Mouse (Mus musculus) liver, embryonic 16.5 days (tissue): ENCODE results near the gene Gsta1. TPM values are rescaled to one million over a fixed set of nuclear protein-coding genes. Genes with fewer than 3 reads are reported as not detected.
A peak's percentile ranks its signal among the peaks of the same experiment; 100 is the strongest.
"Not testable (repeated sequence)": the region's sequence is repeated elsewhere in the genome, so short reads cannot be mapped to it uniquely, and the experiment has no call there.

Experiments
- ATAC-seq: fragments of 200-750 bp; cut with Nextera tagmentation; 2 replicates; pipeline ENCODE4 v1.8.0; 2017; ENCODE audit warnings: low read depth, mild to moderate bottlenecking, moderate number of reproducible peaks, moderate library complexity
- H3K27ac ChIP-seq: fragments of 300-500 bp; sonication (generic); 2 replicates; pipeline ENCODE4 v1.5.1; 2014; ENCODE audit warnings: mild to moderate bottlenecking, low read length
- H3K27me3 ChIP-seq: fragments of 300-500 bp; sonication (generic); 2 replicates; pipeline ENCODE4 v1.6.1; 2014; ENCODE audit warnings: low read depth, low read length, mixed read lengths; ENCODE audit not compliant: control insufficient read depth, insufficient read depth
- H3K36me3 ChIP-seq: fragments of 300-500 bp; sonication (generic); 2 replicates; pipeline ENCODE4 v1.6.1; 2014; ENCODE audit warnings: mild to moderate bottlenecking; ENCODE audit not compliant: control insufficient read depth, insufficient read depth
- H3K4me1 ChIP-seq: fragments of 300-500 bp; sonication (generic); 2 replicates; pipeline ENCODE4 v1.6.1; 2014; ENCODE audit warnings: low read depth, low read length, mixed read lengths; ENCODE audit not compliant: control insufficient read depth
- H3K4me2 ChIP-seq: fragments of 300-500 bp; sonication (generic); 2 replicates; pipeline ENCODE4 v1.6.1; 2014; ENCODE audit warnings: low read depth, low read length, mixed read lengths
- H3K4me3 ChIP-seq: fragments of 300-500 bp; sonication (generic); 2 replicates; pipeline ENCODE4 v1.5.1; 2014; ENCODE audit warnings: low read depth, mild to moderate bottlenecking, low read length
- H3K9ac ChIP-seq: fragments of 300-500 bp; sonication (generic); 2 replicates; pipeline ENCODE4 v1.6.1; 2014; ENCODE audit warnings: low read depth, low read length
- H3K9me3 ChIP-seq: fragments of 300-500 bp; sonication (generic); replicated peaks from 2 replicates; pipeline ENCODE4 v1.6.1; 2016; ENCODE audit warnings: low read length; ENCODE audit not compliant: control insufficient read depth
- WGBS: fragments of 180-500 bp; shearing (Covaris S2); extraction: QIAGEN DNeasy Blood & Tissue Kit; methylation state at CpG from one replicate; pipeline ENCODE4 v1.1.7; 2014; ENCODE audit not compliant: insufficient replicate concordance; 5-methylcytosine and 5-hydroxymethylcytosine counted together
- polyA plus RNA-seq: library from polyadenylated mRNA; unstranded; fragments of >200 nt; fragmentation: Nextera tagmentation; extraction: Ambion mirVana; gene quantifications from 2 replicates; pipeline ENCODE4 v1.2.1, GENCODE M21; 2015

Gsta1 gene
- polyA plus RNA-seq, 1 experiment from 2014 or later, result 0.77 TPM

DNA sequence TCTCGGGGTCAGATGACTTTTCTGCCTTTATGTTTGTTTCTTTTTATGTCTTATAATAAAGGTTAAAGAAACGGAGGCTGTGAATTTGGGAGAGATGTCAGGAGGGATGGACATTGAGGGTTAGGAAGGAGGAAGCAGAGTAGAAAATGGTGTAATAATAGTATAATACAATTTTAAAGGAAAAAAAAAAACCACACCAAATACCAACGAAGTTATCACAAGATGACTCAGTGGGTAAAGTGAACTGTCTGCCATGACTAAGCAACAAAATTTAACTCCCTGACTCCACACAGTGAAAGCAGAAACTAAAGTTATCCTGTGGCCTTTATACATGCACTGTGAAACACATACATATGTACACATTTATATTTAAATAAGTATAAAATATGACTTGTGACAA, 40.5 kb downstream of the Gsta1 start:
- not testable (repeated sequence) for H3K4me3 ChIP-seq, H3K27me3 ChIP-seq, H3K27ac ChIP-seq, ATAC-seq, H3K4me2 ChIP-seq, H3K36me3 ChIP-seq, H3K9ac ChIP-seq, H3K9me3 ChIP-seq, H3K4me1 ChIP-seq
- 34% methylated on average over 3 of the region's 3 CpGs for WGBS

DNA sequence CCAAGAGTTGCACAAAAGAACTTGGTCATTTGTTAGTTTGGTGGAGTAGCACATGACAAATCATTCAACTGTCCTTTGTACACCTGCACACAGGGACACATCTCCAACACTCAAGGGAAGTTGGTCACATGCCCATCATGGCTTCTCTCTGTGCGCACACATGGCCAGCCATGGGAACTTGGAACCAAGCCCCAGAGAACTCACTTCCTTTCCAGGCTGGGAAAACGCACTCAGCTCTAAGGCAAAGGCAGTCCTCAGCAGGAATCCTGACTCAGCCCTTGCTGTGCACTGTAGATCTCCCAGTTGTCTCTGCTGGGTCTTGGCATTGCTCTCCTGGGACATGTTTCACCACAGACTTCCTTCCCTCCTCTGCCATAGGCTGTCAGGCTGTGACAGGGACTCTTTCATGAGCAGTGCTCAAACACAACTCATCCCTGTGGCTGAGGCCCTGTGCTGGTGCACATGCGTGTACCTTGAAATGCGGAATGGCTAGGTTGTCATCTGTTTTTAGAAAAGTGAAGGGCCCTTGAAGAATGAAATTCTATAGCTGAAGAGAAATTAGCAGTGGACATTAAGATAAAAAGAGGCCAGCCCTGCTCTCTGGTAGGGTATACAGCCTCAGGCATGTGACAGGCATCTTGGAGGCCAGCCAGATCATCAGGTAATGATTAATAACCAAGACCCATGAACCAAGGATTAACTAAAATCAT, 51.7 kb downstream of the Gsta1 start:
- H3K4me1 ChIP-seq, H3K9me3 ChIP-seq, H3K4me2 ChIP-seq, H3K4me3 ChIP-seq, H3K36me3 ChIP-seq, H3K9ac ChIP-seq, H3K27ac ChIP-seq, H3K27me3 ChIP-seq: not testable (repeated sequence)
- WGBS, result 66% methylated on average over 4 of the region's 4 CpGs
- ATAC-seq, result peak; percentile 60

DNA sequence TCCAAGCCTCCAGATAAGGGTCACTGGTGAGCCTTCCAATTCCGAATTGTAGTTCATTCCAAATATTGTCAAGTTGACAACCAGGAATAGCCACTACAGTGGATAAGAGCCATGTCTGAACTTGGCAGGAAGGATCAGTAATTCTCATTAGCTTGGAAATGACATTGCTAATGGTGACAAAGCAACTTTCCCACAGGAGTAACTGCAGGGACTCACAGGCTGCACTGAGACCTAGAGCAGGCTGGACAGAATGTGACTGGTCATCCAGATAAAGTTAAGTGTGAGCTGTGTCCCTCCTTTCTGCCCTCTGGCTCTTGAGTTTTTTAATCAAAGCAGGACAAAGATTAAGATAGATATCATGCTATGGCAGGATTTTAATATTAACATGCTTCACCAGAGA, 58.6 kb downstream of the Gsta1 start:
- H3K27ac ChIP-seq, ATAC-seq, H3K27me3 ChIP-seq, H3K4me1 ChIP-seq, H3K9ac ChIP-seq, H3K9me3 ChIP-seq, H3K4me3 ChIP-seq, H3K36me3 ChIP-seq, H3K4me2 ChIP-seq: not testable (repeated sequence)
- 57% methylated on average over 1 of the region's 1 CpGs for WGBS

DNA sequence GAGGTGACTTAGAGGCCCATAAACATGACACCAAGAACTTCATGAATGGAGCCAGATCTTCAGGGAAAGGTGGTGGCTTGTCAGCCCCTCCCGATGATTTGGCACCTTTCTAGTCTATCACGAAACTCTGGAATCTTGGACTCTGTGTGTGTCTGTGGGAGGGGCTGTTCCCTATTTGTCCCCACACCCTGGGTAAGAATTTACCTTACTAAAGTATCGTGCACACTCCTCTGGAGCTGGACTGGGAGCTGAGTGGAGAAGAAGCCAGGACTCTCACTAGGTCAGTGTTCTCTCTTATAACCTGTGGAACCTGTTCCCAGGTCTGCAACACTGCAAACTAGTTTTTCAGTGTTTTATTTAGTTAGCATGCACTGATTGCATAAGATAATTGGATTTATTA, 59.3 kb downstream of the Gsta1 start, which contains the start of gene Gm10639:
Gene Gm10639, plus strand, starts transcription at position 201 of the 400 bp plus-strand sequence.
- not testable (repeated sequence) for H3K4me3 ChIP-seq, H3K9me3 ChIP-seq, H3K36me3 ChIP-seq, H3K4me1 ChIP-seq, ATAC-seq, H3K9ac ChIP-seq, H3K27ac ChIP-seq, H3K27me3 ChIP-seq, H3K4me2 ChIP-seq
- WGBS, result 63% methylated on average over 3 of the region's 3 CpGs

Other genes with a start within 250 kb of the Gsta1 start
- not detected in 2 replicates for gene Gcm1, start 178.7 kb upstream of the Gsta1 start, polyA plus RNA-seq
- 65.3 and 66.2 TPM in 2 replicates for gene Fbxo9, start 121.6 kb upstream of the Gsta1 start, polyA plus RNA-seq
- gene Ick, start 121.5 kb upstream of the Gsta1 start, polyA plus RNA-seq, result 4.6 and 5.5 TPM in 2 replicates
- gene Gsta4, start 47.9 kb upstream of the Gsta1 start, polyA plus RNA-seq, result 41.1 and 44.1 TPM in 2 replicates
- gene Gm3776, start 26.5 kb downstream of the Gsta1 start, polyA plus RNA-seq, result 0.26 and 1.2 TPM in 2 replicates
- not detected in 2 replicates for gene Gm10639, start 59.3 kb downstream of the Gsta1 start, polyA plus RNA-seq
- not detected in 2 replicates for gene Omt2a, start 84.1 kb downstream of the Gsta1 start, polyA plus RNA-seq
- not detected in 2 replicates for gene Omt2b, start 96.9 kb downstream of the Gsta1 start, polyA plus RNA-seq
- gene Gsta2, start 125.1 kb downstream of the Gsta1 start, polyA plus RNA-seq, result 0.25 TPM in 1 of 2 replicates, not detected in the other
- not detected in 2 replicates for gene Dppa5a, start 137.5 kb downstream of the Gsta1 start, polyA plus RNA-seq
- gene Ooep, start 148.1 kb downstream of the Gsta1 start, polyA plus RNA-seq, result 0.06 TPM in 1 of 2 replicates, not detected in the other
- not detected in 2 replicates for gene Ddx43, start 165.1 kb downstream of the Gsta1 start, polyA plus RNA-seq
- gene Cgas, start 212.6 kb downstream of the Gsta1 start, polyA plus RNA-seq, result 0.67 and 0.84 TPM in 2 replicates
- 16.9 and 17.9 TPM in 2 replicates for gene Mto1, start 217.6 kb downstream of the Gsta1 start, polyA plus RNA-seq
- gene Gm17324, start 218.1 kb downstream of the Gsta1 start, polyA plus RNA-seq, result 0.24 and 0.42 TPM in 2 replicates